Mouse (Mus musculus) kidney, adult 9 months (tissue): ENCODE measurements at regions not wholly inside any gene's neighbourhood (a gene's known extent, or its start where the extent isn't known, plus 50 kb on each side); places are given as distances from the start of the nearest gene placed in this dataset.

Experiments
- DNase-seq: peaks from one replicate; pipeline ENCODE4 v3.0.0; 2022

GRCm38 (mm10) chr14:25239335-25239960 lies 219.5 kb upstream of the Zmiz1 start:
- DNase-seq = no peak

- DNase-seq = no peak
Measured at GRCm38 (mm10) chr14:25242753-25243152, 216.2 kb upstream of the Zmiz1 start.

GRCm38 (mm10) chr14:25243289-25243688 lies 215.7 kb upstream of the Zmiz1 start:
- no peak for DNase-seq

- no peak for DNase-seq
Measured at GRCm38 (mm10) chr14:25243698-25244097, 215.3 kb upstream of the Zmiz1 start.

- DNase-seq = no peak
Measured at GRCm38 (mm10) chr14:25244841-25245240, 214.1 kb upstream of the Zmiz1 start.

- no peak for DNase-seq
Measured at GRCm38 (mm10) chr14:25245691-25246090, 213.3 kb upstream of the Zmiz1 start.

- no peak for DNase-seq
Measured at GRCm38 (mm10) chr14:25248941-25249340, 210.0 kb upstream of the Zmiz1 start.

- no peak for DNase-seq
Measured at GRCm38 (mm10) chr14:25253016-25253850, 205.8 kb upstream of the Zmiz1 start.

GRCm38 (mm10) chr14:25263121-25263520 lies 195.9 kb upstream of the Zmiz1 start:
- no peak for DNase-seq

GRCm38 (mm10) chr14:25266846-25267245 lies 192.1 kb upstream of the Zmiz1 start:
- no peak for DNase-seq

- DNase-seq = peak; percentile 17
Measured at GRCm38 (mm10) chr14:25268090-25268631, 190.8 kb upstream of the Zmiz1 start.

GRCm38 (mm10) chr14:25270227-25270876 lies 188.6 kb upstream of the Zmiz1 start:
- no peak for DNase-seq

GRCm38 (mm10) chr14:25272366-25273156 lies 186.4 kb upstream of the Zmiz1 start:
- no peak for DNase-seq

- DNase-seq = no peak
Measured at GRCm38 (mm10) chr14:25279751-25280150, 179.2 kb upstream of the Zmiz1 start.

- no peak for DNase-seq
Measured at GRCm38 (mm10) chr14:25292557-25292956, 166.4 kb upstream of the Zmiz1 start.

GRCm38 (mm10) chr14:25294226-25294625 lies 164.8 kb upstream of the Zmiz1 start:
- no peak for DNase-seq

- peak; percentile 48 for DNase-seq
Measured at GRCm38 (mm10) chr14:25295688-25296350, 163.2 kb upstream of the Zmiz1 start.

GRCm38 (mm10) chr14:25299673-25300190 lies 159.3 kb upstream of the Zmiz1 start:
- no peak for DNase-seq

- DNase-seq = no peak
Measured at GRCm38 (mm10) chr14:25301336-25302031, 157.5 kb upstream of the Zmiz1 start.

- DNase-seq = peak; percentile 73
Measured at GRCm38 (mm10) chr14:25304391-25304851, 154.6 kb upstream of the Zmiz1 start.

GRCm38 (mm10) chr14:25306166-25306565 lies 152.8 kb upstream of the Zmiz1 start:
- no peak for DNase-seq
